Mouse (Mus musculus): ENCODE data around the gene Rtl1. TPM values are rescaled to one million over a fixed set of nuclear protein-coding genes. Genes with fewer than 3 reads are reported as not detected.
A peak's percentile ranks its signal among the peaks of the same experiment; 100 is the strongest.

The Rtl1 gene
- polyA plus RNA-seq, 1 experiment from 2014 or later = 1.0 TPM

- peak overlapping the region; percentile 57 for H3K4me2 ChIP-seq (ENCODE audit: low read depth, low read length)
- ATAC-seq (ENCODE audit: low read depth) = no peak
- peak overlapping the region; percentile 54 for H3K4me3 ChIP-seq (ENCODE audit: low read length)
- peaks cover 11% of the 10 kb centered on the region for H3K36me3 ChIP-seq (ENCODE audit: control insufficient read depth, insufficient read depth, low read length)
- WGBS = 37% methylated on average over 16 of the region's 16 CpGs
- H3K9ac ChIP-seq (ENCODE audit: low read length) = peak overlapping the region; percentile 70
- peak overlapping the region; percentile 53; the same call in 1 of the 2 replicates for H3K27ac ChIP-seq (ENCODE audit: low read length)
- H3K27me3 ChIP-seq (ENCODE audit: control insufficient read depth, insufficient read depth, low read depth, low read length) = no peaks in the 10 kb centered on the region
- peaks cover 6% of the 10 kb centered on the region; the same call in 1 of the 2 replicates for H3K4me1 ChIP-seq (replicated peaks; ENCODE audit: control insufficient read depth, insufficient read depth, low read length)
- peaks cover 43% of the 10 kb centered on the region for H3K9me3 ChIP-seq (ENCODE audit: control insufficient read depth, low read length)
These were observed 58.6 kb downstream of the Rtl1 start for GRCm38 (mm10) chr12:109541540-109541899.

GRCm38 (mm10) chr12:109540739-109541539, 59.2 kb downstream of the Rtl1 start:
- peak overlapping the region; percentile 53 for H3K27ac ChIP-seq (ENCODE audit: low read length)
- H3K9me3 ChIP-seq (ENCODE audit: control insufficient read depth, low read length) = peaks cover 43% of the 10 kb centered on the region
- 46% methylated on average over 30 of the region's 30 CpGs for WGBS
- H3K4me3 ChIP-seq (ENCODE audit: low read length) = peak overlapping the region; percentile 54
- H3K4me1 ChIP-seq (replicated peaks; ENCODE audit: control insufficient read depth, insufficient read depth, low read length) = 0 out of 2 replicates have a peak, but pooled peaks cover 2% of the 10 kb centered on the region
- H3K36me3 ChIP-seq (ENCODE audit: control insufficient read depth, insufficient read depth, low read length) = peaks cover 7% of the 10 kb centered on the region
- peak overlapping the region; percentile 57 for H3K4me2 ChIP-seq (ENCODE audit: low read depth, low read length)
- ATAC-seq (ENCODE audit: low read depth) = peak; percentile 81
- H3K27me3 ChIP-seq (ENCODE audit: control insufficient read depth, insufficient read depth, low read depth, low read length) = no peaks in the 10 kb centered on the region
- peak overlapping the region; percentile 70 for H3K9ac ChIP-seq (ENCODE audit: low read length)

GRCm38 (mm10) chr12:109539950-109540349, 60.2 kb downstream of the Rtl1 start:
- ATAC-seq (ENCODE audit: low read depth) = no peak
- no peaks in the 10 kb centered on the region for H3K27me3 ChIP-seq (ENCODE audit: control insufficient read depth, insufficient read depth, low read depth, low read length)
- H3K4me3 ChIP-seq (ENCODE audit: low read length) = peak overlapping the region; percentile 54
- peaks cover 43% of the 10 kb centered on the region for H3K9me3 ChIP-seq (ENCODE audit: control insufficient read depth, low read length)
- H3K4me1 ChIP-seq (replicated peaks; ENCODE audit: control insufficient read depth, insufficient read depth, low read length) = no peaks in the 10 kb centered on the region
- H3K9ac ChIP-seq (ENCODE audit: low read length) = no peak overlapping the region
- peaks cover 5% of the 10 kb centered on the region; the same call in 1 of the 2 replicates for H3K36me3 ChIP-seq (ENCODE audit: control insufficient read depth, insufficient read depth, low read length)
- peak overlapping the region; percentile 57 for H3K4me2 ChIP-seq (ENCODE audit: low read depth, low read length)
- H3K27ac ChIP-seq (ENCODE audit: low read length) = no peak overlapping the region
- 44% methylated on average over 13 of the region's 13 CpGs for WGBS

MicroRNA genes within 50 kb of the gene (microRNA counts, 519-probe panel; counts per million panel counts)
- not detected for microRNA mmu-miR-1188
- microRNA mmu-miR-127 = 4,139 counts per million, percentile 84 among the panel's probes with 10 or more counts
- 4,544 counts per million, percentile 92 among the panel's probes with 10 or more counts for microRNA mmu-miR-136
- microRNA mmu-miR-1906 = 1,274 counts per million, percentile 14 among the panel's probes with 10 or more counts
- microRNA mmu-miR-337-3p = 1,790 counts per million, percentile 28 among the panel's probes with 10 or more counts
- 950 counts per million, percentile 8 among the panel's probes with 10 or more counts for microRNA mmu-miR-337-5p
- 736 counts per million, percentile 5 among the panel's probes with 10 or more counts for microRNA mmu-miR-341
- microRNA mmu-miR-370 = 2,335 counts per million, percentile 41 among the panel's probes with 10 or more counts
- microRNA mmu-miR-431 = 3,852 counts per million, percentile 78 among the panel's probes with 10 or more counts
- microRNA mmu-miR-432 = not detected
- microRNA mmu-miR-433 = 3,587 counts per million, percentile 72 among the panel's probes with 10 or more counts
- microRNA mmu-miR-434-3p = 3,948 counts per million, percentile 80 among the panel's probes with 10 or more counts
- microRNA mmu-miR-434-5p = 3,329 counts per million, percentile 65 among the panel's probes with 10 or more counts
- 1,790 counts per million, percentile 28 among the panel's probes with 10 or more counts for microRNA mmu-miR-493
- 1,363 counts per million, percentile 16 among the panel's probes with 10 or more counts for microRNA mmu-miR-540-3p
- microRNA mmu-miR-540-5p = not detected
- not detected for microRNA mmu-miR-665
- microRNA mmu-miR-673-3p = not detected
- 2,379 counts per million, percentile 41 among the panel's probes with 10 or more counts for microRNA mmu-miR-673-5p
- microRNA mmu-miR-770-3p = 1,871 counts per million, percentile 30 among the panel's probes with 10 or more counts
- 582 counts per million, percentile 4 among the panel's probes with 10 or more counts for microRNA mmu-miR-770-5p

Small RNA genes lying within 50 kb of the gene (microRNA-seq; reads per million reads assigned to microRNA genes)
- gene Gm23912 = not detected
- 9.7 reads per million, percentile 23 among the genes with 10 or more reads in this experiment for gene Mir1188
- 7,574 reads per million, percentile 93 among the genes with 10 or more reads in this experiment for gene Mir127
- gene Mir136 = not detected
- not detected for gene Mir1906-1
- gene Mir3070a = 3.0 reads per million, percentile 8 among the genes with 10 or more reads in this experiment
- gene Mir3070b = not detected
- not detected for gene Mir3071
- not detected for gene Mir337
- 722 reads per million, percentile 72 among the genes with 10 or more reads in this experiment for gene Mir341
- not detected for gene Mir3544
- gene Mir370 = 326 reads per million, percentile 63 among the genes with 10 or more reads in this experiment
- gene Mir431 = 3,486 reads per million, percentile 87 among the genes with 10 or more reads in this experiment
- gene Mir432 = not detected
- gene Mir433 = 692 reads per million, percentile 71 among the genes with 10 or more reads in this experiment
- gene Mir434 = 1,571 reads per million, percentile 79 among the genes with 10 or more reads in this experiment
- gene Mir493 = 95.6 reads per million, percentile 51 among the genes with 10 or more reads in this experiment
- gene Mir540 = 698 reads per million, percentile 72 among the genes with 10 or more reads in this experiment
- gene Mir665 = 356 reads per million, percentile 65 among the genes with 10 or more reads in this experiment
- gene Mir673 = 124 reads per million, percentile 53 among the genes with 10 or more reads in this experiment
- 92.0 reads per million, percentile 51 among the genes with 10 or more reads in this experiment for gene Mir770

Other genes starting within 250 kb of the Rtl1 start
- 702 and 746 TPM in 2 replicates for gene Dlk1, start 147.5 kb downstream of the Rtl1 start, polyA plus RNA-seq (2015; fragmentation: Nextera tagmentation; extraction: Ambion mirVana)